Mouse (Mus musculus): ENCODE measurements around the gene Ttc33. TPM values are rescaled to one million over a fixed set of nuclear protein-coding genes. Genes with fewer than 3 reads are reported as not detected.
"Not testable (repeated sequence)": the region's sequence is repeated elsewhere in the genome, so short reads cannot be mapped to it uniquely, and the experiment has no call there.

Gene Ttc33
- polyA plus RNA-seq, 1 experiment from 2014 or later: 36.3 TPM

- H3K27ac ChIP-seq (ENCODE audit: low read length): no peak overlapping the region
- no peak overlapping the region for H3K4me2 ChIP-seq (ENCODE audit: low read depth, low read length)
- no peak overlapping the region for H3K9ac ChIP-seq (ENCODE audit: low read length)
- WGBS: 77% methylated on average over 9 of the region's 9 CpGs
- peaks cover 30% of the 10 kb centered on the region for H3K4me1 ChIP-seq (ENCODE audit: control insufficient read depth, insufficient read depth, low read length)
- no peaks in the 10 kb centered on the region for H3K9me3 ChIP-seq (replicated peaks; ENCODE audit: control insufficient read depth, low read length)
- no peak overlapping the region for H3K4me3 ChIP-seq (ENCODE audit: low read length)
- peaks cover 8% of the 10 kb centered on the region for H3K36me3 ChIP-seq (ENCODE audit: control insufficient read depth, insufficient read depth)
- no peaks in the 10 kb centered on the region for H3K27me3 ChIP-seq (ENCODE audit: control insufficient read depth, insufficient read depth, low read length)
- ATAC-seq (replicated peaks; ENCODE audit: extremely low read depth, insufficient read depth, low FRiP score): no peak
Observed at GRCm38 (mm10) chr15:5194931-5195330, 9.6 kb downstream of the Ttc33 start.

GRCm38 (mm10) chr15:5195987-5196514, 10.7 kb downstream of the Ttc33 start:
- 37% methylated on average over 4 of the region's 4 CpGs for WGBS
- peak overlapping the region; percentile 4; the same call in 1 of the 2 replicates for H3K27ac ChIP-seq (ENCODE audit: low read length)

GRCm38 (mm10) chr15:5196691-5197090, 11.4 kb downstream of the Ttc33 start:
- Histone ChIP-seq H3K4me1 (ENCODE audit: control insufficient read depth, insufficient read depth, low read length) (peaks cover 30% of the 10 kb centered on the region), H3K4me2 (ENCODE audit: low read depth, low read length) (no peak overlapping the region), H3K36me3 (ENCODE audit: control insufficient read depth, insufficient read depth) (peaks cover 3% of the 10 kb centered on the region; the same call in 1 of the 2 replicates), H3K27me3 (ENCODE audit: control insufficient read depth, insufficient read depth, low read length) (no peaks in the 10 kb centered on the region), H3K4me3 (ENCODE audit: low read length) (no peak overlapping the region), H3K9ac (ENCODE audit: low read length) (no peak overlapping the region), H3K27ac (ENCODE audit: low read length) (peak overlapping the region; percentile 29; the same call in 1 of the 2 replicates), H3K9me3 (replicated peaks; ENCODE audit: control insufficient read depth, low read length) (no peaks in the 10 kb centered on the region)
- 46% methylated on average over 4 of the region's 4 CpGs for WGBS
- no peak; the same call in 1 of the 2 replicates for ATAC-seq (replicated peaks; ENCODE audit: extremely low read depth, insufficient read depth, low FRiP score)

More at GRCm38 (mm10) chr15:5195987-5196514, 10.7 kb downstream of the Ttc33 start:
- peaks cover 30% of the 10 kb centered on the region for H3K4me1 ChIP-seq (ENCODE audit: control insufficient read depth, insufficient read depth, low read length)
- H3K4me3 ChIP-seq (ENCODE audit: low read length): no peak overlapping the region
- no peaks in the 10 kb centered on the region for H3K9me3 ChIP-seq (replicated peaks; ENCODE audit: control insufficient read depth, low read length)
- no peaks in the 10 kb centered on the region for H3K27me3 ChIP-seq (ENCODE audit: control insufficient read depth, insufficient read depth, low read length)
- H3K4me2 ChIP-seq (ENCODE audit: low read depth, low read length): no peak overlapping the region
- no peak overlapping the region for H3K9ac ChIP-seq (ENCODE audit: low read length)
- H3K36me3 ChIP-seq (ENCODE audit: control insufficient read depth, insufficient read depth): peaks cover 3% of the 10 kb centered on the region; the same call in 1 of the 2 replicates
- ATAC-seq (replicated peaks; ENCODE audit: extremely low read depth, insufficient read depth, low FRiP score): peak; percentile 26; the same call in 1 of the 2 replicates

DNA sequence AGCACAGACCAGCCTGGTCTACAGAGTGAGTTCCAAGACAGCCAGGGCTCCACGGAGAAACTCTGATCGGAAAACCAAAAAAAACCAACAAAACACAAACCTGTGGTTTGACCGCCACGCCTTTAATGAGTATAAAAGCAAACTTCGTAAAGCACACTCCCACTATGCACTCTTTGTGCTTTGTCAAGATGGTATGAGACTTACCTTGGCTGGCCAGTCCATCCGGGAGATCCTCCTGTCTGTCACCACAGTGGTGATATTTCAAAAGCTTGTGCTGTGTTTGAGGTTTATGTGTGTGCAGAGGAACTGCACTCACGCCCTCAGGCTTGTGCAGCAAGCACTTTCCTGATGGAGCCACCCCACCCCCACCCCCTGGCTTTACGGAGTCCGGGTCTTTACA, 19.9 kb downstream of the Ttc33 start:
- H3K4me1 ChIP-seq (ENCODE audit: control insufficient read depth, insufficient read depth, low read length): no peaks in the 10 kb centered on the region
- H3K4me3 ChIP-seq (ENCODE audit: low read length): no peak overlapping the region
- no peak for ATAC-seq (replicated peaks; ENCODE audit: extremely low read depth, insufficient read depth, low FRiP score)
- H3K9ac ChIP-seq (ENCODE audit: low read length): no peak overlapping the region
- no peaks in the 10 kb centered on the region for H3K27me3 ChIP-seq (ENCODE audit: control insufficient read depth, insufficient read depth, low read length)
- no peak overlapping the region for H3K4me2 ChIP-seq (ENCODE audit: low read depth, low read length)
- no peaks in the 10 kb centered on the region for H3K9me3 ChIP-seq (replicated peaks; ENCODE audit: control insufficient read depth, low read length)
- no peak overlapping the region for H3K27ac ChIP-seq (ENCODE audit: low read length)
- peaks cover 5% of the 10 kb centered on the region; the same call in 1 of the 2 replicates for H3K36me3 ChIP-seq (ENCODE audit: control insufficient read depth, insufficient read depth)
- WGBS: 93% methylated on average over 9 of the region's 9 CpGs

GRCm38 (mm10) chr15:5209116-5209515, 23.8 kb downstream of the Ttc33 start:
- Histone ChIP-seq H3K9ac (ENCODE audit: low read length) (no peak overlapping the region), H3K27me3 (ENCODE audit: control insufficient read depth, insufficient read depth, low read length) (no peaks in the 10 kb centered on the region), H3K9me3 (replicated peaks; ENCODE audit: control insufficient read depth, low read length) (no peaks in the 10 kb centered on the region), H3K4me3 (ENCODE audit: low read length) (no peak overlapping the region), H3K36me3 (ENCODE audit: control insufficient read depth, insufficient read depth) (0 out of 2 replicates have a peak, but pooled peaks cover 2% of the 10 kb centered on the region), H3K27ac (ENCODE audit: low read length) (no peak overlapping the region), H3K4me2 (ENCODE audit: low read depth, low read length) (no peak overlapping the region), H3K4me1 (ENCODE audit: control insufficient read depth, insufficient read depth, low read length) (peaks cover 9% of the 10 kb centered on the region)
- ATAC-seq (replicated peaks; ENCODE audit: extremely low read depth, insufficient read depth, low FRiP score): no peak
- 95% methylated on average over 3 of the region's 3 CpGs for WGBS

DNA sequence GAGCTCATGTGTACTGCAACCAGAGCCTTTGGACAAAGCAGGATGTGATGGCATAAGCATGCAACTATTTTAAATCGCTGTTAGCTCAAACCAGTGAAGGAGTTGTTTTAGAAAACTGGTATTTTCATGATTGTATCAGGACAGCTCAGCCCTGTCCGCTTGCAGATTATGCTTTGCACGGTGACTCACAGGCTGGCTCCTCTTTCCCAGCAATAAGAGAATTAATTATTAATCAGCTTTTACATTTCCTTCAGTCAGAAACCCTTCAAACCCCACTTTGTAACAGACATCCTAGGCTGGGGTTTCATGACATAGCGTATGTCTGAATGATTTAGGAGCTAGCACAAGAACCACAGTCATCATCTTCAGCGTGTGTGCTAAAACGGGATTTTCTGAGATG, 35.2 kb downstream of the Ttc33 start:
- Histone ChIP-seq H3K9me3 (replicated peaks; ENCODE audit: control insufficient read depth, low read length) (no peaks in the 10 kb centered on the region), H3K27ac (ENCODE audit: low read length) (no peak overlapping the region), H3K4me3 (ENCODE audit: low read length) (no peak overlapping the region), H3K36me3 (ENCODE audit: control insufficient read depth, insufficient read depth) (peaks cover 3% of the 10 kb centered on the region; the same call in 1 of the 2 replicates), H3K27me3 (ENCODE audit: control insufficient read depth, insufficient read depth, low read length) (no peaks in the 10 kb centered on the region), H3K4me2 (ENCODE audit: low read depth, low read length) (no peak overlapping the region), H3K9ac (ENCODE audit: low read length) (no peak overlapping the region), H3K4me1 (ENCODE audit: control insufficient read depth, insufficient read depth, low read length) (no peaks in the 10 kb centered on the region)
- 89% methylated on average over 6 of the region's 6 CpGs for WGBS
- ATAC-seq (replicated peaks; ENCODE audit: extremely low read depth, insufficient read depth, low FRiP score): no peak

- 71% methylated on average over 10 of the region's 10 CpGs for WGBS
- H3K9me3 ChIP-seq (replicated peaks; ENCODE audit: control insufficient read depth, low read length); H3K36me3 ChIP-seq (ENCODE audit: control insufficient read depth, insufficient read depth); ATAC-seq (replicated peaks; ENCODE audit: extremely low read depth, insufficient read depth, low FRiP score); H3K27me3 ChIP-seq (ENCODE audit: control insufficient read depth, insufficient read depth, low read length); H3K27ac ChIP-seq (ENCODE audit: low read length); H3K4me3 ChIP-seq (ENCODE audit: low read length); H3K9ac ChIP-seq (ENCODE audit: low read length); H3K4me2 ChIP-seq (ENCODE audit: low read depth, low read length); H3K4me1 ChIP-seq (ENCODE audit: control insufficient read depth, insufficient read depth, low read length): not testable (repeated sequence)
Observed at GRCm38 (mm10) chr15:5230746-5231145, 45.4 kb downstream of the Ttc33 start.

DNA sequence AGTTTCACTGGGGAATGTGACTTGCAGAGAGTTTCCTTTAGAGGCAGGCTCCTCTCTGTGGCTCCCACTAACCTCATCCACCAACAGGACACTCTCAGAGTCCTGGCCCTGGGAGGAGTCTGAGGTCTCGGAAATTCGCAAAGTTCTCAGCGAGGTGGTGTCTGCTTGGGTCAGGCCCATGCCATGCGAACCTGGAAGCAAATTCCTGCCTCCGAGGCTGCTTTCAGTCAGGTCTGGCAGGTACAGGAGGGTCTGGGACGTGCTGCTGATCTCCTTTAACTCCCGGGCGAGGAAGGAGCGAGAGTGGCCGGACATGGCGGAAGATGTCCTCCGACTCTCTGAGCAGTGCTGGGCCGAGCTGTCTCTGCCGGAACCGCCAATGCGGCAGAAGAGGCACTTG, 49.3 kb downstream of the Ttc33 start:
- no peak overlapping the region for H3K9ac ChIP-seq (ENCODE audit: low read length)
- no peaks in the 10 kb centered on the region for H3K9me3 ChIP-seq (replicated peaks; ENCODE audit: control insufficient read depth, low read length)
- no peaks in the 10 kb centered on the region for H3K36me3 ChIP-seq (ENCODE audit: control insufficient read depth, insufficient read depth)
- H3K27me3 ChIP-seq (ENCODE audit: control insufficient read depth, insufficient read depth, low read length): no peaks in the 10 kb centered on the region
- H3K27ac ChIP-seq (ENCODE audit: low read length): no peak overlapping the region
- no peak for ATAC-seq (replicated peaks; ENCODE audit: extremely low read depth, insufficient read depth, low FRiP score)
- H3K4me3 ChIP-seq (ENCODE audit: low read length): no peak overlapping the region
- 79% methylated on average over 16 of the region's 16 CpGs for WGBS
- H3K4me1 ChIP-seq (ENCODE audit: control insufficient read depth, insufficient read depth, low read length): peaks cover 11% of the 10 kb centered on the region
- H3K4me2 ChIP-seq (ENCODE audit: low read depth, low read length): no peak overlapping the region

DNA sequence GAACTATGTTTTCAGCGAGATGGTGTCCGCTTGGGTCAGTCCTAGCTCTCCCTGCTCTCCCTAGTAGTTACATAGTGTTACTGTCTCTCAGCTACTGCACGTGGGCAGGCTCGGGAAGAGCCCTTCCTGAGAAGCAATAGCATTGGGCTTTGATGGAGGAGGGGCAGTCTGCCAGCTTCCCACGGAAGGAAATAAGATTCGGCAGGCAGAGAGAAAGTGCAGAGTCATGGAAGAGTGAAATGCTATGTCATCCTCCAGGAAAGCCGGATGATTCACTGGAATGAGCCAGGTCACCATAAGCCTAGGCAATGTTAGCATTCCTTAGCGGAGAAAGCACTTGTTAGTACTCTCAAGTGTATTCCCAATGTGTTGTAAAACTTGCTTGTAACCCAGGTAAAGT, 50.2 kb downstream of the Ttc33 start:
- Histone ChIP-seq H3K27me3 (ENCODE audit: control insufficient read depth, insufficient read depth, low read length) (no peaks in the 10 kb centered on the region), H3K9me3 (replicated peaks; ENCODE audit: control insufficient read depth, low read length) (no peaks in the 10 kb centered on the region), H3K9ac (ENCODE audit: low read length) (no peak overlapping the region), H3K4me2 (ENCODE audit: low read depth, low read length) (peak overlapping the region; percentile 34; the same call in 1 of the 2 replicates), H3K4me1 (ENCODE audit: control insufficient read depth, insufficient read depth, low read length) (peaks cover 11% of the 10 kb centered on the region), H3K27ac (ENCODE audit: low read length) (no peak overlapping the region), H3K36me3 (ENCODE audit: control insufficient read depth, insufficient read depth) (no peaks in the 10 kb centered on the region), H3K4me3 (ENCODE audit: low read length) (no peak overlapping the region)
- WGBS: 32% methylated on average over 8 of the region's 8 CpGs
- ATAC-seq (replicated peaks; ENCODE audit: extremely low read depth, insufficient read depth, low FRiP score): no peak; the same call in 1 of the 2 replicates

Measured in heart, embryonic 16.5 days (tissue).